Mouse (Mus musculus) urinary bladder, postnatal 36 days (tissue): Measurements from ENCODE around the gene Zc2hc1c.
A peak's percentile ranks its signal among the peaks of the same experiment; 100 is the strongest.

Experiments
- DNase-seq, 2 experiments: peaks; one replicate each; pipeline ENCODE4 v3.0.0; 2022; ENCODE audit warnings: low spot score in 2 of 2, mixed read lengths in 1 of 2

Gene Zc2hc1c

GRCm38 (mm10) chr12:85339243-85339729, 50.9 kb downstream of the Zc2hc1c start, which contains the start of gene Nek9:
TSS of gene Nek9 (minus strand) at chr12:85339362.
- peak; percentile 88 to 92 for DNase-seq

DNA sequence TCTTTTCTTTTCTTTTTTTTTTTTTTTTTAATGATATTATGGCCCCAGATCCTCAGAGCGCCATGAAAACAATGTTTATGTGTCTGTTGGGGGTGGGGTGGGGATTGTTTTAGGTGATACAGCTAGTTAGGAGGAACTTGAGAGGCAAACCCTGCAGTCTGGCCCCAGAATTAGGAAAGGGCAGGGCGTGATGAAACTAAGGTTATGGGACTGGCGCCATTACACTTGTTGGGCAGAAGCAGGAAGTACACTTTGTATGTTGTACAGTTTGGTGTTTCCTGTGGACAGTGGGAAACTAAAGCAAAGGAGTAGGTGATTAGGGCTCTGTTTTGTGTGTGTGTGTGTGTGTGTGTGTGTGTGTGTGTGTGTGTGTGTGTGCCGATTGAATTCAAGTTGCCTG, 51.6 kb downstream of the Zc2hc1c start:
- DNase-seq = no peak

DNA sequence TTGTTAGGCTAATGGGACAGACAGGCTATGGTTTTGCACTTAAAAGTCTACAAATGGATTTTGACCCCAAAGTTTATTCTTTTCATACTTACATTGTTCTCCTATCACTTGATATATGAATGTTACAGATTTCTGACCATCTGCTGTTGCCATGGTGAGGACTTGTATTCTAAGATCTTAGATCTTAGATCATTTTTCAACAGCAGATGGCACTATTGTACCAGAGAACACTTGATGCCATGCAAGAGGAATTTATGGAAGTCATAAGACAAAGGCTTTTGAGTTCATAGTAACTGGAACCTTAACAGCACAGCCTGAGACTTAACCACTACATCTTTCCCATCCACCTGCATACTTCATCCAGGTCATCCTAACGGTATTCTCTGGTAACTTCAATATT, 52.7 kb downstream of the Zc2hc1c start:
- DNase-seq = no peak

DNA sequence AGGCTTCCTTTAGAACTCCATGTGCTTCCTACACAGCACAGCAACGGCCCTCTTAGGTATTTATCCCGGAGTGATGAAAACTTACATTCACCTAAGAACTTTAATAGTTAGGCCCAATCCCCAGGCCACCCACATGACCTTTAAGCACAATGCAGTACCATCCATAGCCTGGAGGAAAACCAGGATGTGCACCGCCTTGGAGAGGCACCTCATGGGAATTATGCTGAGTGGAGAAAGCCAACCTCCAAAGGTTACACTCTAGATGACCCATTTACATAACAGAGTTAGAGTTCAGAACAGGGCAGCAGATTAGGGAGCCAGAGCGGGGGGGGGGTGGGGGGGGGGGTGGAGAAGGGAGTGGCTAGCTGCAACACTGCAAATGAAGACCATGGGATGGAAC, 53.9 kb downstream of the Zc2hc1c start:
- no peak for DNase-seq

GRCm38 (mm10) chr12:85344252-85344651, 55.9 kb downstream of the Zc2hc1c start:
- DNase-seq = no peak

- no peak for DNase-seq
These were observed 57.2 kb downstream of the Zc2hc1c start for GRCm38 (mm10) chr12:85345559-85345958.

- no peak for DNase-seq
These were observed 58.0 kb downstream of the Zc2hc1c start for GRCm38 (mm10) chr12:85346374-85346773.

DNA sequence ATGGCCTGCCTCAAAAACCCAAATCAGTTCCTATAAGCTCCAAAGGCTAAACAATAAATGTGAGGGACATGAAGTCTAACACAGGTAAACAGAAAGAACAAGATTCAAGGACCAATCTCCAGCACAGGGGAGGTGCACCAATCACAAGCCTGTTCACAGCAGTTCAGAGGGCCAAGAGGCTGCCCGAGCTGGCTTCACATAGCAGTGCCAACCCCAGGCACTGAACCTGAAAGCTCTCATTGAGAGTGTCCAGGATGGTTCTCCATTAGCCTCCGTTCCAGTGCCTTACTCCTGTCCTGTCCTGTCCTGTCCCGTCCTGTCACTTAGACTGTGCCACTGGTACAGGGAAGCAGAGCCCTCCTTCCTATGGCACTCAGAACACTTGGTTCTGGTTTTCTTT, 58.8 kb downstream of the Zc2hc1c start:
- no peak for DNase-seq

DNA sequence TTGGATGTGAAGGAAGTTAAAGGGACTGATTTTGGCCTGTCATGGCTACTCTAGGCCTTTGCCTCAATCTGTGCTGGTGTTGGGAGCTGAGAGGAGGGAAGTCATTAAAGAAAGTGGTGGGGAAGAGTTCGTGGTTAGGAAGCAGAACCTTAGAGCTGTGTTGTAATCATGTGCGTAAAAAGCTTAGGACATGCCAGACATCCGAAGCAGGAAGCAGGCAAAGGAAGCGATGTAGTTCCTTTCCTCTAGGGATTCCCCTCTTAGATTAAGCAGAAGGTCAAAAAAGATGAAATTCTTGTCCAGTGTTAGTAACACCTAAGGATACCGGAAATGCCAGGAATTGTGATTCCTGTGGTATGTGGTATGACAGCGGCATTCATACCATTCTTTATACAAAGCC, 59.9 kb downstream of the Zc2hc1c start:
- DNase-seq = no peak
